Mouse (Mus musculus): ENCODE results near the gene Naa80.

DNA sequence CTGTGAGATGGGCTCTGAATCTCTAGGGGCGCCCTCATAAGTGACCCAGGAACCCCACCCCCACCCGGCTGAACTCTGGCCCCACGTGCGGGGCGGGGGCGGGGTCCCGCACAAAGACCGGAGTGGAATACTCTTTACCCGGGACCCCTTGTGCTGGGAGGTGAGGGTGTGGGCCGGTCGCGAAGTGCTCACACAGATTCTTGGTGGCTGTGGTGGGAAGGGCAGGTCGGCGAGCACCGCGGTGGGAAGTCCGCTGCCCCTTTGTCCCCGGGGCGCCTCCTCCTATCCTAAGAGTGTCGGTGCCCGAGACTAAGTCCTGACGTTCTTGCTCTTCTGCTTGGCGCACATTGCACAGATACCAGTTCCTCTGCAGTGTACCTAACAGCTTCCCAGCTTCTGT lies 9.4 kb upstream of the Naa80 start:
- TF ChIP-seq ZC3H11A (IDR thresholded peaks at IDR 0.05; ENCODE audit: borderline replicate concordance, low read depth, low read length) (no peak), ZNF384 (IDR thresholded peaks at IDR 0.05; ENCODE audit: low read depth, low read length) (no peak), CHD2 (IDR thresholded peaks at IDR 0.05; ENCODE audit: low read depth, low read length) (no peak)

Measured in ES-E14 (cell line).